Mouse (Mus musculus) gastrocnemius, postnatal 4 days (tissue): ENCODE measurements around the gene Casc3. TPM values are rescaled to one million over a fixed set of nuclear protein-coding genes. Genes with fewer than 3 reads are reported as not detected.
"Not testable (repeated sequence)": the region's sequence is repeated elsewhere in the genome, so short reads cannot be mapped to it uniquely, and the experiment has no call there.

Experiments
- DNase-seq, 2 experiments: peaks; one replicate each; pipeline ENCODE4 v3.0.0; 2021 to 2022; ENCODE audit warnings: low spot score in 2 of 2, mixed read lengths in 2 of 2
- total RNA-seq, 2 experiments: library from RNA; stranded (reverse); gene quantifications; 2 replicates each; pipeline ENCODE4 v1.2.3; 2021

Gene Casc3
- total RNA-seq, 2 experiments from 2014 or later: 28.3 to 31.6 TPM

- DNase-seq: peak in 1 of 2 experiments; percentile 84
Observed at GRCm38 (mm10) chr11:98788550-98789218, 16.0 kb upstream of the Casc3 start.

- no peak for DNase-seq
Observed at GRCm38 (mm10) chr11:98789219-98789807, 15.4 kb upstream of the Casc3 start.

- DNase-seq: no peak
Observed at GRCm38 (mm10) chr11:98789824-98790223, 14.9 kb upstream of the Casc3 start.

GRCm38 (mm10) chr11:98790631-98791205, 14.0 kb upstream of the Casc3 start:
- DNase-seq: no peak

GRCm38 (mm10) chr11:98791448-98791847, 13.3 kb upstream of the Casc3 start:
- no peak for DNase-seq

- no peak for DNase-seq
Observed at GRCm38 (mm10) chr11:98792081-98792480, 12.6 kb upstream of the Casc3 start.

GRCm38 (mm10) chr11:98794469-98795014, 10.2 kb upstream of the Casc3 start:
- peak; percentile 61 to 82 for DNase-seq

GRCm38 (mm10) chr11:98795015-98795713, 9.5 kb upstream of the Casc3 start, which contains the start of gene Msl1:
TSS of gene Msl1 (plus strand) at chr11:98795516.
- DNase-seq: peak; percentile 83 to 89

- DNase-seq: peak; percentile 41 to 66
Observed at GRCm38 (mm10) chr11:98795714-98796514, 8.8 kb upstream of the Casc3 start.

GRCm38 (mm10) chr11:98796515-98797216, 8.0 kb upstream of the Casc3 start:
- DNase-seq: peak; percentile 45 to 76

- DNase-seq: peak in 1 of 2 experiments; percentile 15
Observed at GRCm38 (mm10) chr11:98797306-98797705, 7.4 kb upstream of the Casc3 start.

GRCm38 (mm10) chr11:98797909-98798308, 6.8 kb upstream of the Casc3 start:
- no peak for DNase-seq

GRCm38 (mm10) chr11:98808417-98808816, 3.7 kb downstream of the Casc3 start:
- DNase-seq: no peak

- peak; percentile 96 to 98 for DNase-seq
Observed at GRCm38 (mm10) chr11:98809457-98810290, 5.0 kb downstream of the Casc3 start.

- DNase-seq: no peak
Observed at GRCm38 (mm10) chr11:98810686-98811085, 6.0 kb downstream of the Casc3 start.

- DNase-seq: no peak
Observed at GRCm38 (mm10) chr11:98816706-98817239, 12.1 kb downstream of the Casc3 start.

- no peak for DNase-seq
Observed at GRCm38 (mm10) chr11:98820968-98821367, 16.3 kb downstream of the Casc3 start.

- DNase-seq: not testable (repeated sequence)
Observed at GRCm38 (mm10) chr11:98826071-98826470, 21.4 kb downstream of the Casc3 start.

GRCm38 (mm10) chr11:98827877-98828276, 23.2 kb downstream of the Casc3 start:
- no peak for DNase-seq
